Mouse (Mus musculus) mouse embryonic stem cell (cell line): ENCODE measurements at regions not wholly inside any gene's neighbourhood (a gene's known extent, or its start where the extent isn't known, plus 50 kb on each side); places are given as distances from the start of the nearest gene placed in this dataset.

ENCODE experiments used
- in situ Hi-C, 2 experiments: fragments of 300-500 bp; cut with MboI; formaldehyde crosslinking; loops; 1 replicate in 1 of 2; 3 replicates in 1 of 2; pipeline ENCODE4 v1.14.3; 2019 to 2020; ENCODE audit warnings: low sequenced_read_pairs in 2 of 2, low pct_unique_long_range_greater_than_20kb in 1 of 2, mixed read lengths in 1 of 2; ENCODE audit not compliant: unreplicated experiment in 1 of 2

- in situ Hi-C loops: no loop called here
Measured at GRCm38 (mm10) chr1:137053134-137053533, 92.9 kb upstream of the Nr5a2 start.

- in situ Hi-C loops: no loop called here
Measured at GRCm38 (mm10) chr1:137051515-137051914, 91.3 kb upstream of the Nr5a2 start.

GRCm38 (mm10) chr1:137044076-137044475, 83.8 kb upstream of the Nr5a2 start:
- in situ Hi-C loops: no loop called here

GRCm38 (mm10) chr1:137042414-137043010, 82.3 kb upstream of the Nr5a2 start:
- in situ Hi-C loops: no loop called here

- in situ Hi-C loops: no loop called here
Measured at GRCm38 (mm10) chr1:137040898-137041297, 80.7 kb upstream of the Nr5a2 start.

- in situ Hi-C loops: no loop called here
Measured at GRCm38 (mm10) chr1:137034586-137034985, 74.3 kb upstream of the Nr5a2 start.

- in situ Hi-C loops: no loop called here
Measured at GRCm38 (mm10) chr1:137033679-137034078, 73.4 kb upstream of the Nr5a2 start.

- in situ Hi-C loops: no loop called here
Measured at GRCm38 (mm10) chr1:137023706-137024105, 63.5 kb upstream of the Nr5a2 start.

GRCm38 (mm10) chr1:137020528-137020927, 60.3 kb upstream of the Nr5a2 start:
- in situ Hi-C loops: no loop called here

GRCm38 (mm10) chr1:137017642-137018041, 57.4 kb upstream of the Nr5a2 start:
- in situ Hi-C loops: no loop called here

GRCm38 (mm10) chr1:137010240-137010926, 50.1 kb upstream of the Nr5a2 start:
- in situ Hi-C loops: no loop called here
